Mouse (Mus musculus) midbrain, embryonic 10.5 days (tissue): ENCODE results near the gene Lrrc8a. TPM values are rescaled to one million over a fixed set of nuclear protein-coding genes. Genes with fewer than 3 reads are reported as not detected.

Experiments used
- DNase-seq: peaks from one replicate; pipeline ENCODE4 v3.0.0-alpha.2; 2017; ENCODE audit warnings: low spot score
- H3K27ac ChIP-seq: fragments of 300-500 bp; sonication (generic); replicated peaks from 2 replicates; pipeline ENCODE4 v1.5.1; 2016; ENCODE audit warnings: mild to moderate bottlenecking
- H3K27me3 ChIP-seq: fragments of 300-500 bp; sonication (generic); 2 replicates; pipeline ENCODE4 v1.6.1; 2016; ENCODE audit warnings: low read depth, mild to moderate bottlenecking; ENCODE audit not compliant: poor library complexity, severe bottlenecking
- H3K36me3 ChIP-seq: fragments of 300-500 bp; sonication (generic); 2 replicates; pipeline ENCODE4 v1.6.1; 2016; ENCODE audit warnings: mild to moderate bottlenecking, moderate library complexity
- H3K4me1 ChIP-seq: fragments of 300-500 bp; sonication (generic); 2 replicates; pipeline ENCODE4 v1.6.1; 2016
- H3K4me3 ChIP-seq: fragments of 300-500 bp; sonication (generic); 2 replicates; pipeline ENCODE4 v1.5.1; 2016; ENCODE audit warnings: mild to moderate bottlenecking, moderate library complexity
- H3K9me3 ChIP-seq: fragments of 300-500 bp; sonication (generic); replicated peaks from 2 replicates; pipeline ENCODE4 v1.6.1; 2016; ENCODE audit warnings: mild to moderate bottlenecking
- WGBS: fragments of 180-500 bp; shearing (Covaris S2); methylation state at CpG from one replicate; pipeline ENCODE4 v1.1.7; 2016; 5-methylcytosine and 5-hydroxymethylcytosine counted together
- polyA plus RNA-seq: library from polyadenylated mRNA; unstranded; fragments of >200 nt; fragmentation: Nextera tagmentation; extraction: Ambion mirVana; gene quantifications from 2 replicates; pipeline ENCODE4 v1.2.1, GENCODE M21; 2016

Lrrc8a gene
- polyA plus RNA-seq, 1 experiment from 2014 or later = 40.8 TPM

- DNase-seq = no peak
- Histone ChIP-seq H3K9me3 (no peaks in the 10 kb centered on the region), H3K27ac (no peak overlapping the region), H3K36me3 (peaks cover 17% of the 10 kb centered on the region), H3K4me1 (peaks cover 27% of the 10 kb centered on the region), H3K4me3 (no peak overlapping the region), H3K27me3 (no peaks in the 10 kb centered on the region)
- 91% methylated on average over 17 of the region's 17 CpGs for whole genome bisulfite sequencing
Measured at GRCm38 (mm10) chr2:30269241-30269990, 31.9 kb downstream of the Lrrc8a start.

- H3K27ac ChIP-seq = no peak overlapping the region
- no peak overlapping the region for H3K4me3 ChIP-seq
- H3K9me3 ChIP-seq = no peaks in the 10 kb centered on the region
- peak; percentile 40 for DNase-seq
- no peaks in the 10 kb centered on the region for H3K27me3 ChIP-seq
- H3K4me1 ChIP-seq = peaks cover 21% of the 10 kb centered on the region
- peaks cover 10% of the 10 kb centered on the region for H3K36me3 ChIP-seq
- 80% methylated on average over 1 of the region's 1 CpGs for WGBS
Measured at GRCm38 (mm10) chr2:30270134-30270533, 32.6 kb downstream of the Lrrc8a start.

- Histone ChIP-seq H3K27ac (no peak within 1 kb of the TSS), H3K27me3 (no peaks in the 10 kb centered on the region)
Measured at GRCm38 (mm10) chr2:30280743-30281142, 43.2 kb downstream of the Lrrc8a start, which contains the start of gene Gm28038. TSS of gene Gm28038 (plus strand) at chr2:30281043.

GRCm38 (mm10) chr2:30281651-30282050 lies 44.1 kb downstream of the Lrrc8a start:
- Histone ChIP-seq H3K4me3 (no peak overlapping the region), H3K27me3 (no peaks in the 10 kb centered on the region), H3K9me3 (no peaks in the 10 kb centered on the region), H3K4me1 (peaks cover 10% of the 10 kb centered on the region), H3K27ac (no peak overlapping the region), H3K36me3 (no peaks in the 10 kb centered on the region)
- WGBS = 85% methylated on average over 3 of the region's 3 CpGs
- DNase-seq = no peak

More at GRCm38 (mm10) chr2:30280743-30281142, 43.2 kb downstream of the Lrrc8a start, which contains the start of gene Gm28038:
- no peaks in the 10 kb centered on the region for H3K9me3 ChIP-seq
- WGBS = 89% methylated on average over 11 of the region's 11 CpGs
- H3K4me3 ChIP-seq = no peak within 1 kb of the TSS
- no peaks in the 10 kb centered on the region for H3K36me3 ChIP-seq
- DNase-seq = no peak
- peaks cover 9% of the 10 kb centered on the region for H3K4me1 ChIP-seq

DNA sequence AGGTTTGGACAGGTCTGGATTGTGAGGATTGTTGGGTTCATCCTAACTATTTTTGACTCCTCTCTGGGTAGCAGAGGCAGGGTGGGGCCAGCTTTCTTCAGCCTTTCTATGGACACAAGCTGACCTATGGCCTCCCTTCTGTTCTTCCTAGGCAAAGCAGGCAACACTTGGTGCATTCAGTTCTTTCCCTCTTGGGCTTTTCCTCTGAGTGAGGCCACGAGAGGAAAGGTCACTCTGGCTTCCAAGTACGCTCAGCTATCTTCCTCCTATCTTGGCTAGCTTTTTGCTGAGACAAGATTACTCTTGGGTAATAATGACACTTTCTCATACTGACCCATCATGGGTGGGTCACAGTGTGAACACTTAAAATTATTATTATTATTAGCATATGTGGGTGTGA lies 45.7 kb downstream of the Lrrc8a start:
- H3K9me3 ChIP-seq = 0 out of 2 replicates have a peak, but pooled peaks cover under 1% of the 10 kb centered on the region
- H3K4me1 ChIP-seq = peaks cover 23% of the 10 kb centered on the region
- H3K27me3 ChIP-seq = no peaks in the 10 kb centered on the region
- H3K27ac ChIP-seq = no peak overlapping the region
- WGBS = 100% methylated on average over 2 of the region's 2 CpGs
- DNase-seq = no peak
- H3K36me3 ChIP-seq = peaks cover 5% of the 10 kb centered on the region
- H3K4me3 ChIP-seq = no peak overlapping the region

DNA sequence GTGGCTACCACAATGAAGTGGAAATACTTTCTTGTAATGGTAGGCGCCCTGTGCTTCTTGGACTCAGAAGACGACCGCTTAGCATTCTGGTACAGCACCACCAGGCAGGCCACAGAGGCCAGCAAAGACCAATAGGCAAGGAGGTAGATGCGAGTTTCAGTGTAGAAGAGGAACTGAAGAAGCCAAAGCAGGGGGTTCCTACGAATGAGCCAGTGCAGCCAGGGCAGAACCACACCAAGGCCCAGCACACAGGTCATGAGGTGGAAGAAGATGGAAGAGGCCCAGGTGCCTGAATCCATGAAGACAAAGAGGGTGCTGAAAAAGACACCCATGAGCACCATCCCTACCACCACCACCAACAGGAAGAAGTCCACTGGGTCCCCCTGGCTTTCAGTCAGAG lies 47.5 kb downstream of the Lrrc8a start:
- Histone ChIP-seq H3K27ac (no peak overlapping the region), H3K4me3 (peak overlapping the region; percentile 71), H3K4me1 (peaks cover 23% of the 10 kb centered on the region), H3K36me3 (peaks cover 19% of the 10 kb centered on the region), H3K9me3 (0 out of 2 replicates have a peak, but pooled peaks cover 4% of the 10 kb centered on the region), H3K27me3 (no peaks in the 10 kb centered on the region)
- DNase-seq = no peak
- 91% methylated on average over 5 of the region's 5 CpGs for whole genome bisulfite sequencing

DNA sequence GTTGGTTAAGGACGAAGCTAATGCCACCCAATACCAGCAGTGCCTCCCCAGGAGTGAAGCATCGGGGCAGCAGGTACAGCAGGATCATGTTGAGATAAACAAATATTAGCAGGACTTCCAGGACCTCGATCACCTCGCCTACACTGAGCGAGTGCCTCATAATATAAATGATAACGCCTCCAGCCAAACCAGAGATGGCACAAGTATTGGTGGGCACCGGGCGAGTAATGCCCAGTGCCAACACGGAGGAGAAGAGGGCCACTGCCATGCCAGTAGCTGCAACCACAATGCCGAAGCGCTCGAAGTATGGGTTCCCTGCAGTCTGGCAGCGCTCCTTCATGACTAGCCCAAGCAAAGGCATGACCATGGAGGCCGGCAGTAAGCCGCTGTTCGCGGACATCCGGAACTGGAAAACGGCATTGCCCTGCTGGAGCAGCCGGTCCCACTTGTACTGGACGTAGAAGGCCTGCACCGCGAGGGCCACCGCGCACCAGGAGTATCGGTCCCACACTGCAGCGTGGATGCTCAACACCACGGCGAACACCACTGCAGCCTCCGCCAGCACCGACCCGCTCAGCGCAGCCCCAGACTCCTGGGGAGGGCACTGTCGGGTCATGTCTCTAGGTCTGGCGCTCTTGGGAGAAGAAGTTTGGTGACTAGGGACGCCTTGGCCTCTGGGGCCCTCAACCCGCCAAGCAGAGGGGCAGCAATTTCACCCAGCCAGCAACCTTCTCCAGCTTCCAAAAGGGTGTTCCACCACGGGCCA lies 48.1 kb downstream of the Lrrc8a start:
- peak overlapping the region; percentile 89 for H3K27ac ChIP-seq
- H3K9me3 ChIP-seq = 0 out of 2 replicates have a peak, but pooled peaks cover 4% of the 10 kb centered on the region
- H3K27me3 ChIP-seq = no peaks in the 10 kb centered on the region
- H3K36me3 ChIP-seq = peaks cover 25% of the 10 kb centered on the region
- H3K4me3 ChIP-seq = peak overlapping the region; percentile 71
- 18% methylated on average over 38 of the region's 38 CpGs for WGBS
- H3K4me1 ChIP-seq = peaks cover 23% of the 10 kb centered on the region
- DNase-seq = no peak

DNA sequence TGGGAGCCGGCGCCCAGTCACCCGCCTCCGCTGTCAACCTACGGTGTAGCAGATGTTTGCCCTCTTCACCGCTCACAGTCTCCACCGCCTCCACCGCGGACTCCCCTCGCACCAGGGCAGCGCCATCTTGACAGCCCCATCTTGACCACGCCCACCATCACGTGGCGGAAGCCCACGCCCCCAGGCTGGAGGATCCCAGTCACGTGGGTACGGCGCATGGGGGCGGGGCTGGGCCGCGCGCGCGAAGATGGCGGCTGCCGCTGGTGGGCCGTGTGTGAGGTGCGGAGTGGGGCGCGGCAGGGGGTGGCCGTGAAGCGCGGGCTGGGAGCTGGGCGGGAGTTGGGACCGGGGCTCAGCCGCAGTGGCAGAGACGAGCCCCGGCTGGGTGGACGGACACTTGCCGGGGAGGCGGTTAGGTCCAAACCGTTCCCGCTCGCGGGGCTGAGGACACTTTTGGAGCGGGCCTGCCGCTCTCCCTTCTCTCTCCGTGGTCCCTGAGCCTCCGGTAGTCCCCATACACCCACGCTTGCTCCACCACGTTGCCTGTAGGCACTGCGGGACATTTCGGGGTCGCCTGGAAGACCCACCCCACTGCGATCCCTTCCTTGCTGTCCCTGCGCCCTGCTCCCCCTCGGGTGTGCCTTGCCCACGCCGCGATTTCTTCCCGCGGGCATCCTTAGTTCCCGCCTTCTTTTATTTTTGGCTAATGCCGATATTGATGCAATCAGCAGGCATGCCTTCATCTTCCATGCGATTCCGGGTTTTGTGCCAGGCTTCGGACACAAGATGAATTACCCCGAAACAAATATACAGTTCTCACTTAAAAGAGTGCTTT lies 48.9 kb downstream of the Lrrc8a start, which contains the start of the genes Dolk and Nup188:
Dolk (minus strand) TSS at position 143 of the 835 bp plus-strand sequence.
Nup188 (plus strand) TSS at position 206 of the 835 bp plus-strand sequence.
- H3K27me3 ChIP-seq = no peaks in the 10 kb centered on the region
- peak within 1 kb of the TSS; percentile 71 for H3K4me3 ChIP-seq
- 0 out of 2 replicates have a peak, but pooled peaks cover 4% of the 10 kb centered on the region for H3K9me3 ChIP-seq
- peaks cover 29% of the 10 kb centered on the region for H3K36me3 ChIP-seq
- peak; percentile 97 for DNase-seq
- H3K4me1 ChIP-seq = peaks cover 23% of the 10 kb centered on the region
- under 1% methylated on average over 66 of the region's 68 CpGs for WGBS
- peak within 1 kb of the TSS; percentile 89 for H3K27ac ChIP-seq

DNA sequence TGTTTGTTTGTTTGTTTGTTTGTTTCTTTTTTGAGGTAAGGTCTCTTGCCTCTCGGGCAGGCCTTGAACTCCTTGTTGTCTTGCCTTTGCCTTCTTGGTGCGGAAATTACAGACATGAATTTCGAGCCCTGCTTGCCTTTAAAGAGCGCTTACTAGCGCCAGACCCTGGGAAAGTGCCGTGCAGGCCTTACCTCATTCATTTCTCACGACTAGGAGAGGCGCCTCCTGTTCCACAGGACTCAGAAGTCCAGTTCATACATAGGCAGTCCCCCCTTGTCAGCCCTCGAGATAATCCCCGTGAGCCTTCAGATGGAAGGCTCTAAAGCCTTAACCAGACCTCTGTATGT lies 49.5 kb downstream of the Lrrc8a start:
- Histone ChIP-seq H3K36me3 (peaks cover 34% of the 10 kb centered on the region), H3K27ac (peak overlapping the region; percentile 89), H3K4me3 (peak overlapping the region; percentile 71), H3K4me1 (peaks cover 23% of the 10 kb centered on the region), H3K9me3 (0 out of 2 replicates have a peak, but pooled peaks cover 4% of the 10 kb centered on the region), H3K27me3 (no peaks in the 10 kb centered on the region)
- 0% methylated on average over 10 of the region's 10 CpGs for WGBS
- DNase-seq = no peak

GRCm38 (mm10) chr2:30299525-30299924 lies 62.0 kb downstream of the Lrrc8a start:
- H3K36me3 ChIP-seq = peaks cover 92% of the 10 kb centered on the region
- H3K27me3 ChIP-seq = no peaks in the 10 kb centered on the region

DNA sequence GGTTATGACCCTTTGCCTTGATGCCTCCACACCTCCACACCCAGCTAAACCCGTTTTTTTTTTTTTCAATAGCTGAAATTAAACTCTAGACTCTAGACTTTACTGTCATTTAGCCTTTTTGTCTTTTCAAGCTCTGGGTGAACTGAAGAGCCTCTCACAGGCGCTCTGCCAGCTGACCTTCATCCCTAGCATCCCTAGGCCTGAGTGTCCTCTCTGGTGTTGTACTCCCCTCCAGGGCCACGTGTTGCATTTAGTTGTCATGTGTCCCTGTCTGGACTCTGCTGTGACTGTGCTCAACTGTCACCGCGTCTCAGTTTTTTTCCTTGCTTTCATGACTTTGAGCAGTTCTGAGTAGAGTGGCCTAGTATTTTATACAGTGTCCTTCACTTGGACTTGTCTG lies 62.5 kb downstream of the Lrrc8a start:
- Histone ChIP-seq H3K36me3 (peaks cover 97% of the 10 kb centered on the region), H3K27ac (no peak overlapping the region), H3K4me1 (no peaks in the 10 kb centered on the region), H3K9me3 (no peaks in the 10 kb centered on the region), H3K27me3 (no peaks in the 10 kb centered on the region), H3K4me3 (no peak overlapping the region)
- 93% methylated on average over 5 of the region's 5 CpGs for WGBS
- no peak for DNase-seq

More at GRCm38 (mm10) chr2:30299525-30299924, 62.0 kb downstream of the Lrrc8a start:
- no peaks in the 10 kb centered on the region for H3K9me3 ChIP-seq
- H3K27ac ChIP-seq = no peak overlapping the region
- H3K4me3 ChIP-seq = no peak overlapping the region
- H3K4me1 ChIP-seq = no peaks in the 10 kb centered on the region
- no peak for DNase-seq
- 85% methylated on average over 3 of the region's 3 CpGs for WGBS

GRCm38 (mm10) chr2:30306087-30306486 lies 68.6 kb downstream of the Lrrc8a start:
- Histone ChIP-seq H3K36me3 (peaks cover 100% of the 10 kb centered on the region), H3K9me3 (no peaks in the 10 kb centered on the region)
- WGBS = 96% methylated on average over 7 of the region's 7 CpGs

More at GRCm38 (mm10) chr2:30306087-30306486, 68.6 kb downstream of the Lrrc8a start:
- Histone ChIP-seq H3K4me1 (no peaks in the 10 kb centered on the region), H3K27ac (no peak overlapping the region), H3K27me3 (no peaks in the 10 kb centered on the region), H3K4me3 (no peak overlapping the region)
- DNase-seq = no peak
